Mouse (Mus musculus): ENCODE results near the gene Kcnn1. TPM values are rescaled to one million over a fixed set of nuclear protein-coding genes. Genes with fewer than 3 reads are reported as not detected.

The Kcnn1 gene
- polyA plus RNA-seq (2012; rRNA removed): 4.9 and 5.2 TPM in 2 replicates

GRCm38 (mm10) chr8:70862824-70863641, at the start of gene Kcnn1:
Kcnn1 (minus strand) TSS chr8:70863258.

GRCm38 (mm10) chr8:70905831-70906736, 43.0 kb upstream of the Kcnn1 start, which contains the start of gene Map1s:
Map1s (plus strand) TSS chr8:70905932.

GRCm38 (mm10) chr8:70897021-70897680, 34.1 kb upstream of the Kcnn1 start, which contains the start of gene Rpl18a:
Rpl18a (minus strand) TSS chr8:70897412.

GRCm38 (mm10) chr8:70892022-70892895, 29.2 kb upstream of the Kcnn1 start, which contains the start of gene Slc5a5:
Slc5a5 (minus strand) TSS chr8:70892757.

GRCm38 (mm10) chr8:70873364-70873985, 10.4 kb upstream of the Kcnn1 start, which contains the start of gene Ccdc124:
Ccdc124 (minus strand) TSS chr8:70873935.

GRCm38 (mm10) chr8:70839408-70840351, 23.4 kb downstream of the Kcnn1 start, which contains the start of gene Arrdc2:
Arrdc2 (minus strand) TSS chr8:70839720.

GRCm38 (mm10) chr8:70808239-70808638, 54.8 kb downstream of the Kcnn1 start, which contains the start of gene Il12rb1:
Il12rb1 (plus strand) TSS chr8:70808449.

GRCm38 (mm10) chr8:70804481-70805206, 58.4 kb downstream of the Kcnn1 start, which contains the start of gene Mast3:
Mast3 (minus strand) TSS chr8:70805054.

Other genes with a start within 250 kb of the Kcnn1 start
- gene Lrrc25, start 247.1 kb downstream of the Kcnn1 start, polyA plus RNA-seq (2012; rRNA removed): 7.2 and 7.9 TPM in 2 replicates
- gene Gdf15, start 230.8 kb downstream of the Kcnn1 start, polyA plus RNA-seq (2012; rRNA removed): 19.1 and 30.3 TPM in 2 replicates
- 57.3 and 63.9 TPM in 2 replicates for gene Pgpep1, start 202.9 kb downstream of the Kcnn1 start, polyA plus RNA-seq (2012; rRNA removed)
- 119 and 132 TPM in 2 replicates for gene Lsm4, start 190.0 kb downstream of the Kcnn1 start, polyA plus RNA-seq (2012; rRNA removed)
- gene Jund, start 164.3 kb downstream of the Kcnn1 start, polyA plus RNA-seq (2012; rRNA removed): 1,330 and 1,620 TPM in 2 replicates
- gene Iqcn, start 159.8 kb downstream of the Kcnn1 start, polyA plus RNA-seq (2012; rRNA removed): 0.02 TPM in 1 of 2 replicates, not detected in the other
- gene Gm3336, start 144.7 kb downstream of the Kcnn1 start, polyA plus RNA-seq (2012; rRNA removed): 112 and 176 TPM in 2 replicates
- gene Pde4c, start 139.5 kb downstream of the Kcnn1 start, polyA plus RNA-seq (2012; rRNA removed): 3.6 and 6.5 TPM in 2 replicates
- 30.4 and 40.0 TPM in 2 replicates for gene Rab3a, start 108.6 kb downstream of the Kcnn1 start, polyA plus RNA-seq (2012; rRNA removed)
- 180 and 188 TPM in 2 replicates for gene Mpv17l2, start 102.3 kb downstream of the Kcnn1 start, polyA plus RNA-seq (2012; rRNA removed)
- 187 and 190 TPM in 2 replicates for gene Pik3r2, start 86.5 kb downstream of the Kcnn1 start, polyA plus RNA-seq (2012; rRNA removed)
- gene Mast3, start 58.2 kb downstream of the Kcnn1 start, polyA plus RNA-seq (2012; rRNA removed): 48.4 and 51.8 TPM in 2 replicates
- gene Il12rb1, start 54.8 kb downstream of the Kcnn1 start, polyA plus RNA-seq (2012; rRNA removed): 0.54 and 0.99 TPM in 2 replicates
- gene Arrdc2, start 23.5 kb downstream of the Kcnn1 start, polyA plus RNA-seq (2012; rRNA removed): 72.5 and 86.1 TPM in 2 replicates
- gene Ccdc124, start 10.7 kb upstream of the Kcnn1 start, polyA plus RNA-seq (2012; rRNA removed): 60.1 and 69.5 TPM in 2 replicates
- gene Slc5a5, start 29.5 kb upstream of the Kcnn1 start, polyA plus RNA-seq (2012; rRNA removed): 0.98 and 1.3 TPM in 2 replicates
- 6,304 and 7,565 TPM in 2 replicates for gene Rpl18a, start 34.2 kb upstream of the Kcnn1 start, polyA plus RNA-seq (2012; rRNA removed)
- 36.4 and 41.9 TPM in 2 replicates for gene Map1s, start 42.7 kb upstream of the Kcnn1 start, polyA plus RNA-seq (2012; rRNA removed)

Data from colon, adult 2 months (tissue).